Mouse (Mus musculus) myocyte (in vitro differentiated cells): Measurements from ENCODE around the gene Pgs1.

Source experiments
- CEBPB ChIP-seq: IDR thresholded peaks from 2 replicates; pipeline ENCODE4 v1.6.1; 2011; ENCODE audit warnings: mild to moderate bottlenecking, moderate library complexity; ENCODE audit not compliant: poor library complexity, insufficient read depth, severe bottlenecking
- E2F4 ChIP-seq: IDR thresholded peaks from one replicate; pipeline ENCODE4 v1.6.1; 2011; ENCODE audit warnings: mild to moderate bottlenecking, control low read depth, moderate library complexity; ENCODE audit not compliant: insufficient read depth
- MAX ChIP-seq: IDR thresholded peaks from one replicate; pipeline ENCODE4 v1.6.1; 2011; ENCODE audit warnings: low read depth, mild to moderate bottlenecking, control low read depth
- MYOD1 ChIP-seq, 3 experiments: IDR thresholded peaks; one replicate each; pipeline ENCODE4 v1.6.1; 2011; ENCODE audit warnings: control low read depth in 2 of 3, low read depth in 2 of 3, mild to moderate bottlenecking in 2 of 3, moderate library complexity in 1 of 3; ENCODE audit not compliant: insufficient read length in 2 of 3, control insufficient read depth in 1 of 3
- POLR2A ChIP-seq: IDR thresholded peaks from one replicate; pipeline ENCODE4 v1.6.1; 2011; ENCODE audit warnings: low read depth, mild to moderate bottlenecking, control low read depth, moderate library complexity; ENCODE audit not compliant: insufficient read length
- POLR2AphosphoS2 ChIP-seq: IDR thresholded peaks from one replicate; pipeline ENCODE4 v1.6.1; 2011; ENCODE audit warnings: low read depth, control low read depth; ENCODE audit not compliant: insufficient read length
- SRF ChIP-seq: IDR thresholded peaks from one replicate; pipeline ENCODE4 v1.6.1; 2011; ENCODE audit warnings: low read depth; ENCODE audit not compliant: control insufficient read depth, insufficient read length
- TCF12 ChIP-seq: IDR thresholded peaks from one replicate; pipeline ENCODE4 v1.6.1; 2011; ENCODE audit warnings: mild to moderate bottlenecking, control low read depth; ENCODE audit not compliant: poor library complexity, insufficient read depth, severe bottlenecking
- USF1 ChIP-seq: IDR thresholded peaks from one replicate; pipeline ENCODE4 v1.6.1; 2011; ENCODE audit warnings: low read depth, mild to moderate bottlenecking, control low read depth, moderate library complexity

DNA sequence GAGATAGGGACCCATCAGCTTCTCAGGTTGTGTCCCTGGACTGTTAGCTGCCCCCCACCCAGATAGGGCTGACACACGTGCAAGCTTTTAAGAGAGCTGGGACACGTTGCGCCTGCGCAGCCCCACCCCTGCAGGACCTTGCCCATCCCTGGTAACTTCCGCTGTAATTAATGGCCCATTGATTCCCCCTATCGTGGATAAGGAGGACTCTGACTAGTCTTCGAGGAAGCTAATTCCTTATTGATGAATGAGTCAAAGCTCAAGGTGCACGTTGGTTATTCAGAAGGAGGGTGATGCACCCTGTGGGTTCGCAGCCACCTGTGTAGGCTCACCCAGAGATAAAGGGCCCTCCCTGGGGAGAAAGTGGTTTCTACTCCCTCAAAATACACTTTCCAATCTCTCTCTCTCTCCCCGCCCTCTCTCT, 39.1 kb upstream of the Pgs1 start:
- TF ChIP-seq MYOD1 (IDR thresholded peaks at IDR 0.05; ENCODE audit: control insufficient read depth in 1 of 3, insufficient read length in 2 of 3, low read depth in 2 of 3) = no peak
- no peak for TF ChIP-seq POLR2A
- TF ChIP-seq TCF12 = no peak
- no peak for TF ChIP-seq POLR2AphosphoS2
- no peak for TF ChIP-seq CEBPB
- no peak for TF ChIP-seq SRF
- no peak for TF ChIP-seq E2F4
- no peak for TF ChIP-seq MAX
- TF ChIP-seq USF1 = no peak
